Mouse (Mus musculus) embryonic facial prominence, embryonic 10.5 days (tissue): Measurements from ENCODE around the gene Klhdc7a. TPM values are rescaled to one million over a fixed set of nuclear protein-coding genes. Genes with fewer than 3 reads are reported as not detected.
"Not testable (repeated sequence)": the region's sequence is repeated elsewhere in the genome, so short reads cannot be mapped to it uniquely, and the experiment has no call there.

ENCODE experiments used
- DNase-seq: peaks from one replicate; pipeline ENCODE4 v3.0.0-alpha.2; 2017; ENCODE audit warnings: low spot score
- H3K27ac ChIP-seq: fragments of 300-500 bp; sonication (generic); replicated peaks from 2 replicates; pipeline ENCODE4 v1.5.1; 2016; ENCODE audit warnings: mild to moderate bottlenecking
- H3K27me3 ChIP-seq: fragments of 300-500 bp; sonication (generic); replicated peaks from 2 replicates; pipeline ENCODE4 v1.6.1; 2016; ENCODE audit warnings: low read depth, mild to moderate bottlenecking; ENCODE audit not compliant: poor library complexity, severe bottlenecking
- H3K36me3 ChIP-seq: fragments of 300-500 bp; sonication (generic); replicated peaks from 2 replicates; pipeline ENCODE4 v1.6.1; 2016; ENCODE audit warnings: mild to moderate bottlenecking, moderate library complexity
- H3K4me1 ChIP-seq: fragments of 300-500 bp; sonication (generic); 2 replicates; pipeline ENCODE4 v1.6.1; 2016
- H3K4me3 ChIP-seq: fragments of 300-500 bp; sonication (generic); 2 replicates; pipeline ENCODE4 v1.5.1; 2016; ENCODE audit warnings: mild to moderate bottlenecking, moderate library complexity
- H3K9me3 ChIP-seq: fragments of 300-500 bp; sonication (generic); 2 replicates; pipeline ENCODE4 v1.6.1; 2016; ENCODE audit warnings: mild to moderate bottlenecking
- WGBS: fragments of 180-500 bp; shearing (Covaris S2); methylation state at CpG from one replicate; pipeline ENCODE4 v1.1.7; 2016; 5-methylcytosine and 5-hydroxymethylcytosine counted together
- polyA plus RNA-seq: library from polyadenylated mRNA; unstranded; fragments of >200 nt; fragmentation: Nextera tagmentation; extraction: Ambion mirVana; gene quantifications from 2 replicates; pipeline ENCODE4 v1.2.1, GENCODE M21; 2016

Klhdc7a gene
- polyA plus RNA-seq, 1 experiment from 2014 or later = 0.34 TPM

DNA sequence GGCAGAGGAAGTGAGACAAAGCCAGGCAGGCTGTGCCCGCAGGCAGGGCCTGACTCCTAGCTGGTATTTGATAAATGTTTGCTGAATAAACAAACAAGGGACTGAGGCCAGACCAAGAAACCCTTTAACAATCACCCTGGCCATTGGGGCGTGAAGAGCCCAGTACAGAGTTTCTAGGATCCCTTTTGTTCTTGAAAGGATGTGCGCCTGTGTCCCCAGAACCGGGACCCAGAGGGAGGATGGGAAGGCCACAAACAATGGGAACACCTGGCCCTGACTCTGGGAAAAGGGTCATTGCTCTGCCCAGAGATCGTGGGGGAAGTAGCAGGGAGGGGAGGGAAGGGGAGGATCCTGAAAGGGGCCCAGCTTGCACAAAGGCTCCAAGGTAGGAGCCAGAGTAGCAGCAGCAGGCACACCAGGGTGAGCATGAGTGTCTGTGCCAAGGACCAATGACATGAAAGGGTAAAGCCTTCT is 9.5 kb upstream of the Klhdc7a start:
- Histone ChIP-seq H3K4me1 (peaks cover 44% of the 10 kb centered on the region), H3K9me3 (no peaks in the 10 kb centered on the region), H3K27ac (peak overlapping the region; percentile 76), H3K27me3 (no peaks in the 10 kb centered on the region; the same call in 1 of the 2 replicates), H3K4me3 (no peak overlapping the region), H3K36me3 (no peaks in the 10 kb centered on the region)
- 5% methylated on average over 5 of the region's 5 CpGs for WGBS
- peak; percentile 26 for DNase-seq

DNA sequence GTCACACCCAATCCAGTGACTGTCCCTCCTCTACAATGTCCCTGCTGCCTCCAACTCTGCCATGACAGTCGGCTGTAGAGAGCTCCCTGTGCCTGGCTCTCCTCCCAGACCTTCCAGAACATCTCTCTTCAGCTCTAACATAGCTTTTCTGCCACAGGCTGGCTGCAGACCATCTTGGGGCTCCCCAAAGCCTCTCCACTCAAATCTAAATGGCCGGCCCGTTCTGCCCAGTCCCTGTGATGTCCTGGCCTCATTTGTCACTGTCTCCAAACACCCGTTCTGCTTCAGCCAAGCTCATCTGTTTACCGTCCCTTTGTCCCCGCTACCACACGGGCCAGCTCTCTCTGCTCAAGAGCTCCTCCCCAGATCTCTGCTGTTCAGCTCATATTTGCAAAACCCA is 6.7 kb upstream of the Klhdc7a start:
- no peak overlapping the region for H3K4me3 ChIP-seq
- H3K9me3 ChIP-seq = no peaks in the 10 kb centered on the region
- DNase-seq = no peak
- H3K27me3 ChIP-seq = no peaks in the 10 kb centered on the region; the same call in 1 of the 2 replicates
- H3K27ac ChIP-seq = no peak overlapping the region; the same call in 1 of the 2 replicates
- peaks cover 36% of the 10 kb centered on the region for H3K4me1 ChIP-seq
- no peaks in the 10 kb centered on the region for H3K36me3 ChIP-seq
- 57% methylated on average over 7 of the region's 7 CpGs for WGBS

DNA sequence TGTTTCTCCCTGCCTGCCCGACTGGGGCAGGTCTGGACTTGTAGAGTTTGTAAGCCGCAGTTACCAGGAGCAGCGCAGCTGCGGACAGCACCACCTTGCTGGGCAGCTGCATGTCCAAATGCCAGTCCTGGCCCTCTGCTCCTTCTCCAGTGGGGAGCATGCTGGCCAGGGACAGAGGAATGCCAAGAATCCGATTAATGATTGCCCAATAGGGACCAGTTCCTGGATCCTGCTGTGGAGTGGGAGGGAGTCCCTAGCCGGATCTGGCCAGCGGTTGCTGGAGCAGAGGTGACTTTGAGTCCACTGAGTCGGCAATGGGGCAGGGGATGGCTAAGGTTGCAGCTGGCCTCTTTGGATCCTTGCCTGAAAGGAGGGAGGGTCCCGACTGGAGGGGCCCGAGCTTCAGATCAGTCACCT is 343 bp downstream of the Klhdc7a start:
- no peak overlapping the region for H3K4me3 ChIP-seq
- 14% methylated on average over 10 of the region's 10 CpGs for WGBS
- H3K36me3 ChIP-seq = no peaks in the 10 kb centered on the region
- H3K9me3 ChIP-seq = no peaks in the 10 kb centered on the region
- peaks cover 35% of the 10 kb centered on the region for H3K4me1 ChIP-seq
- peak; percentile 51 for DNase-seq
- H3K27me3 ChIP-seq = peaks cover 25% of the 10 kb centered on the region
- H3K27ac ChIP-seq = peak overlapping the region; percentile 49; the same call in 1 of the 2 replicates

DNA sequence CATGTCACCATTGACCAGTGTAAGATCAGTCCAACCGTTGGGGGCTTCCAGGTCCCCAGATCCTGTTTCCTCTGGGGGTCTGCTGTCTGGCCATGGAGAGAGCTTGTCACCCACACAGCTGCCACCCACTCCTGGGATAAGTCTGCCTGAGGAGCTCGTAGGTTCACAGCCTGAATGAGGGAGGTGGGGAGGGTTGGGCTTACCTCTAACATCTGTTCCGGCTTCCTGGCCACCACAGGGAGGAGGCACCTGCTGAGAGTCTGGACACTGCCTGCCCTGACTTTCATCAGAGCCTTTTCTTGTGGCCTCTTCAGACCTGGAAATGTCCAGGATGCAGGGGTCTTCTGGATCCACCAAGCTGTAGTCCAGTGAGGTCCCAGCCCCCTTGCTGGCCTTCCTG is 845 bp downstream of the Klhdc7a start:
- no peak for DNase-seq
- H3K27me3 ChIP-seq = peaks cover 25% of the 10 kb centered on the region
- H3K4me1 ChIP-seq = peaks cover 35% of the 10 kb centered on the region
- 48% methylated on average over 3 of the region's 3 CpGs for WGBS
- no peak overlapping the region for H3K4me3 ChIP-seq
- peak overlapping the region; percentile 49 for H3K27ac ChIP-seq
- no peaks in the 10 kb centered on the region for H3K36me3 ChIP-seq
- H3K9me3 ChIP-seq = no peaks in the 10 kb centered on the region

DNA sequence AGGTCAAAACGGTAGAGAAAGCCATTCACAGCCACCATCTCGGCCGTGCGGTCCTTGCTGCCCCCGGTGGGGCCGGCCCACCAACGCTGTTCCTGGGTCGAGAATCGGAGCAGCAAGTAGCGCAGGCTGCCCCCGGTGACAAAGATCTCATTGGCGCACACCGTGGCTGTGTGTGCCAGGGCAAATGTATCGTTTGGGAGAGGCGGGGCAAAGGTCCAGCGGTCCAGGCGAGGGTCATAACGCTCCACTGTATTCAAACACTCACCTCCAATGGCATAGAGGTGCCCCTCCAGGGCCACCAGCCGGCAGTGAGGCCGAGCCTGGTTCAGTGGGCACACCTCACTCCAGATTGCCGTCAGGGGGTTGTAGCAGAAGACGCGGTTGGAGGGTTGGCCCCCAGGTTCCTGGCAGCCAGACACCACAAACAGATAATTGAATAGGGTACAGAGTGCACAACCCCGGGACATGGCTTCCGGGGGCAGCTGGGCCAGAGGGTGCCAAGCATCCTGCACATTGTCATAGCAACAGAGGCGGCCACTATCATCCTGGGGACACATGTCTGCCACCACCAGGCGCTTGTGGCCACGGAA is 2.1 kb downstream of the Klhdc7a start:
- Histone ChIP-seq H3K27ac (0 out of 2 replicates have a peak overlapping the region, but pooled peaks have one; percentile 49), H3K4me3 (no peak overlapping the region), H3K4me1 (peaks cover 36% of the 10 kb centered on the region), H3K9me3 (no peaks in the 10 kb centered on the region), H3K27me3 (peaks cover 25% of the 10 kb centered on the region), H3K36me3 (no peaks in the 10 kb centered on the region)
- WGBS = 93% methylated on average over 28 of the region's 28 CpGs
- no peak for DNase-seq

DNA sequence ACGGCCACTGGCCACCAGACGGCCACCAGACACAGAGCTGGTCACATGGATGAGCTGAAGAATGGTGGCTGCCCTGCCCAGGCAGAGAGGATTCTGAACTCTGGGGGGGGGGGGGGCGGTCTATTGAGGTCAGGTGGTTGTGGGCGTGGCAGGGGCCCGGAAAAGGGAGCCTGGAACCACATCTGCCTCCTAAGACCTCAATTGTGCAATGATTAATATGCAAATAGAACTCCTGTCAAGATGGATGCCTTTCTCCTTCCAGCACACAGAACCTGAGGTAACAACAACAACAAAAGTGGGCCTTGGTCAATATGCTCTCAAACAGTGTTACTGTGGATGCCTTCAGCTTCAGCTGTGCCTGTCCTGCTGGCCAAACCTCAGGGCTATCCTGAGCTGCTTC is 3.4 kb downstream of the Klhdc7a start:
- 79% methylated on average over 5 of the region's 5 CpGs for WGBS
- Histone ChIP-seq H3K27ac (no peak overlapping the region), H3K4me1 (peaks cover 44% of the 10 kb centered on the region), H3K9me3 (no peaks in the 10 kb centered on the region), H3K36me3 (no peaks in the 10 kb centered on the region), H3K27me3 (peaks cover 25% of the 10 kb centered on the region), H3K4me3 (no peak overlapping the region)
- DNase-seq = no peak

DNA sequence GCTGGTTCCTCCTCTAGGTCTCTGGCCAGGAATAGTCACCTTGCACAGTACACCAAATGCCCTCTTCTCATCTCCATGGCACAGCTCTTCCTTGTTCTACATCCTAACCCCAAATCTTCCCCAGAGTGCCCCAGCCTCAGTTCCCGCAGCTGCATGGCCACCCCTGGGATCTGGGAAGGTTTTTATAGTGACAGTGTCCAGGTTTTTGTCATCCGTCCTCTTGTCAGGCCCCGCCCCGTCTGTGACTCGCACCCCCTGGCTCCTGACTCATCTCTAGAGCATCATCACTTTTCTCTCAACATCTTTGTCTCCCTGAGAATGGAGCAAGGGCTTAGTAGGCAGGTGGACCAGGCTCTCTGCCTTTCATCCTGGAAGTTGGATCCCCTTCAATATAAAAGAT is 3.9 kb downstream of the Klhdc7a start:
- Histone ChIP-seq H3K4me3 (no peak overlapping the region), H3K27me3 (peaks cover 25% of the 10 kb centered on the region), H3K9me3 (no peaks in the 10 kb centered on the region), H3K27ac (no peak overlapping the region), H3K4me1 (peaks cover 44% of the 10 kb centered on the region), H3K36me3 (no peaks in the 10 kb centered on the region)
- WGBS = 92% methylated on average over 5 of the region's 5 CpGs
- no peak for DNase-seq

DNA sequence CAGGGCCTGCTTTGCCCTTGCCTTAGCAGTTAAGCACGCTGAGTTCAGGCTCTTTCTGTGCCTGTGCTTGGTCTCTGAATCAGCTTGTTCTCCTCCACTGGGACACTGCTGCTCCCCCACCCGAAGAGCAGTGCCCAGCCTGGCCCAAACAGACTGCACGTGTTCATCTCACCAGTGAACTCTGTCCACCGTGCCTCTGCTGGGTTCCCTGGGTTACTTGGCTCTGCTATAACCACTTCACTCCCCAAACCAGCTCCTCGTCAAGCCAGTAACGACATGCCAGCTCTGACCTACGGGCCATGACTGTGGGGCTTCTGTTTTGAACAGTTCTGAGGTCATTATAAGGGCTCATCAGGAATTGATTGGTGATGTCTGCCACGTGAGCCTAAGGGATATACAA is 4.8 kb downstream of the Klhdc7a start:
- H3K4me1 ChIP-seq = peaks cover 42% of the 10 kb centered on the region
- 72% methylated on average over 8 of the region's 8 CpGs for WGBS

DNA sequence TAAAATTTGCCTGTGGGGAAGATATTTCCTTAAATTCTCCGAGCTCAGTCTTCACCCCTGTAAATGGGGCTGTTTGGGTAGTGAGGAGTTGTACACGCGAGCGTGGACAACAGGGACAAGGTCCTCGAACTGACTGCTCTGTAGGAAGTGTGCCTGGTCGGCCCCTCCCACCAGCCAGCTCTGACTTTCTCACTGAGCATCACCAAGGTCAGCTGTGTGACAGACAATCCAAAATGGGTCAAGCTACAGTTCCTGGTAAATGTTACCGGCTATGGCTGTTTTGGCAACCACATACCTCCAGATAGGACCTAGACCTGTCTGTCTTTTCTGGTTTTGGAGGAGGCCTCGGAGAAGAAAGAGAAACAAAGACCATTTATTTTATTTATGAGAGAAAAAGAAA is 6.0 kb downstream of the Klhdc7a start:
- 91% methylated on average over 8 of the region's 8 CpGs for WGBS

More for the DNA sequence above, 4.8 kb downstream of the Klhdc7a start:
- no peaks in the 10 kb centered on the region for H3K9me3 ChIP-seq
- peaks cover 22% of the 10 kb centered on the region for H3K27me3 ChIP-seq
- DNase-seq = no peak
- H3K36me3 ChIP-seq = no peaks in the 10 kb centered on the region
- H3K4me3 ChIP-seq = no peak overlapping the region
- no peak overlapping the region; the same call in 1 of the 2 replicates for H3K27ac ChIP-seq

DNA sequence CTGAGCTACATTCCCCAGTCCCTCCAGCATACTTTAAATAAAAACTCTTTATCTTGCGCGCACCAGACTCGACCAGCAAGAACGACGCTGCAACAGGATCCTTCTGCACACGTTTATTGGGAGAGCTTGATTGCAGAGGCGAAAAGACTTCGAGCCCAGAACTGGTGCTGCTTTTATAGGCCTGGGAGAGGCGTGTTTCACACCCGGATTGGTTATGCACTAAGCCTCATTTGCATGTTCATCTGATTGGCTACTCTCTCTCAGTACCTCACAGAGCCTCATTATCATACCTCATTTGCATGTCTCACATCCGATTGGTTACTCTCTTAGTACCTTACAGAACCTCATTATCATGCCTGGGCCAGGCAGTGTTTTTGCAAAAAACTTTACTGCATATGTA is 6.5 kb downstream of the Klhdc7a start:
- H3K27ac ChIP-seq, H3K36me3 ChIP-seq, H3K4me3 ChIP-seq, H3K9me3 ChIP-seq, H3K27me3 ChIP-seq, DNase-seq: not testable (repeated sequence)
- peaks cover 24% of the 10 kb centered on the region; the same call in 1 of the 2 replicates for H3K4me1 ChIP-seq
- WGBS = 91% methylated on average over 11 of the region's 11 CpGs

More for the DNA sequence above, 6.0 kb downstream of the Klhdc7a start:
- Histone ChIP-seq H3K27me3 (peaks cover 11% of the 10 kb centered on the region), H3K27ac (no peak overlapping the region), H3K4me3 (no peak overlapping the region), H3K4me1 (peaks cover 29% of the 10 kb centered on the region), H3K36me3 (no peaks in the 10 kb centered on the region), H3K9me3 (no peaks in the 10 kb centered on the region)
- no peak for DNase-seq

DNA sequence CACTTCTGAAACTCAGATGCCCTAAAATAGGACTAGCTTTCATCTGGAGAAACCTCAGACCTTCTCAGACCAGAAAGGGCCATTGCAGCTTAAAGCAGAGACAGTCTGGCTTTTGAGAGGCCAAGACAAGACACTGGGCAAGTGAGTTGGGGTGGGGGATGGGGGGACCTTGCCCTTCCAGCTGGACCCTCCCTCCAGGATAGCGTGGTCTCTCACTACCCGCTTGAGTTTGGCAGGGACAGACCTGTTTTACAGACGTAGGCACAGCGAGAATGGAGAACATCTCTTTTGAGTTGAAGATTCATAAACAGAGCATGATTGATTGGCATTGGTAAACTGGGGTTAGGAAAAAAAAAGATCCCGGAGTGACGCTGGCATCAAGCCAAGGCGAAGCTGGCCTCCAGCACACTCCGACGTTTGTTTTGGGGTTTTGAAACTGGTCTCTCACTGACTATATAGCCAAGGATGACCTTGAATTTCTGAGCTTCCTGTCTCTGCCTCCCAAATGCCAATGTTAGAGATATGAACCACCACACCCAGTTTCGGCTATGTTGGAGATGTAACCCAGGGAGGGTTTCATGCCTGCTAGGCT is 7.0 kb downstream of the Klhdc7a start:
- no peak for DNase-seq
- peaks cover 19% of the 10 kb centered on the region; the same call in 1 of the 2 replicates for H3K4me1 ChIP-seq
- no peaks in the 10 kb centered on the region for H3K36me3 ChIP-seq
- WGBS = 93% methylated on average over 10 of the region's 10 CpGs
- no peaks in the 10 kb centered on the region for H3K9me3 ChIP-seq
- H3K27ac ChIP-seq = 0 out of 2 replicates have a peak overlapping the region, but pooled peaks have one; percentile 54
- peaks cover 1% of the 10 kb centered on the region; the same call in 1 of the 2 replicates for H3K27me3 ChIP-seq
- H3K4me3 ChIP-seq = no peak overlapping the region

DNA sequence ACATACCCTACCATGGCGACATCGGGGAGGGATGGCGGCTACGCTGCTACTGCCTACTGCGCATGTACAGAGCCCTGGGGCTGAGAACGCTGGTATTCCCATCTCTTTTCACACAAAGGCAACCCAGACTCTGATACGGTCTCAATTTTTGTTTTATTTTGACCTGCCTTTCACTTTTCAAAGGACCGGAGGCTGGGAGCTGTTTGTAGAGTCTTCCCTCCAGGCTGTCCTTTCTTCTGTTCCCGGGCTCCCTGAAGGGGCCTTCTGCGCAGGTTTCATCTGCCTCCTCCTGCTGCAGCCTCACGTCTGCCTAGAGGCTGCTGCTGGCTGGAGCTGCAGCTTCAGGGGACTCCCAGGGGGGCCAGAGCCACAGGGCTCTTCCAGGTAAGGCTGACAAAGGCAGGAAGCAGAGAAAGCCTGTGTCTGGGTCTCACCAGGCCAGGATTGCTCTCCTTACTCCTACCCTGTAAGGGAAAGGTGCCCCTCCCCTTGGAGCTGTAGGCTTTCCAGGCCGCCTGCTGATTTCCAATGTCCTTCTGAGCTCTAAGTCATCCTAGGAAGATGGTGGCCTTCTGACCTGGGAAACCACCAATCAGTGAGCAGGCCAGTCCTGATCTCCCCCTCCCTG is 7.6 kb downstream of the Klhdc7a start:
- peak overlapping the region; percentile 54 for H3K27ac ChIP-seq

More for the DNA sequence above, 7.6 kb downstream of the Klhdc7a start:
- 78% methylated on average over 12 of the region's 12 CpGs for WGBS
- H3K27me3 ChIP-seq = no peaks in the 10 kb centered on the region
- H3K4me3 ChIP-seq = no peak overlapping the region
- no peaks in the 10 kb centered on the region for H3K9me3 ChIP-seq
- H3K36me3 ChIP-seq = no peaks in the 10 kb centered on the region
- no peak for DNase-seq
- peaks cover 18% of the 10 kb centered on the region; the same call in 1 of the 2 replicates for H3K4me1 ChIP-seq
